Mouse (Mus musculus): ENCODE results near the gene 9830107B12Rik.

GRCm38 (mm10) chr17:48097743-48098527 is 48.1 kb downstream of the 9830107B12Rik start:
- no peak for TF ChIP-seq CTCF (conservative IDR thresholded peaks at IDR 0.05; ENCODE audit: low read length)
- TF ChIP-seq NANOG (IDR thresholded peaks at IDR 0.05; ENCODE audit: borderline replicate concordance, low read length) = 0 out of 2 replicates have a peak, but pooled peaks have one; percentile 31
- TF ChIP-seq POU5F1 (IDR thresholded peaks at IDR 0.05; ENCODE audit: borderline replicate concordance, low read length) = no peak
